Mouse (Mus musculus): ENCODE measurements around the gene Slc28a2. TPM values are rescaled to one million over a fixed set of nuclear protein-coding genes. Genes with fewer than 3 reads are reported as not detected.
"Not testable (repeated sequence)": the region's sequence is repeated elsewhere in the genome, so short reads cannot be mapped to it uniquely, and the experiment has no call there.

The Slc28a2 gene
- polyA plus RNA-seq, 1 experiment from 2014 or later, result 0.26 TPM

DNA sequence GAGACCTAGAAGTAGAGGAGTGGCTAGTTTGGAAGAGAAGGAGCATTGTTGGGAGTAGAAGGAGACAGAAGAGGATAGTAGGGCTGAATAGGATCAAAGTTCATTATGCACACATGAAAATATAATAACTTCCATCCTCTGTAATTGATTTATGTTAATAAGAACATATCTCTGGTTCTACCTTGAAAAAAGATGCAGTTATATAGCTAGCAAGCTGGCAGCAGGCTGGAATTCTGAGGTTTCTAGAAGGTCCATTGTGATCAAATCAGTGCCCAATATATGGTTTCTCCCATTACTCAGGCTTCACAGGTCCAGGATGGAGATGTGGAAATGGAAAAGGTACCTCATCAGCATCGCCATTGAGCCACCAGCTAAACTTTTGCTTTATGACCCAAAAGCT, 58.4 kb downstream of the Slc28a2 start, which contains the start of gene Gm14085:
TSS of gene Gm14085 (plus strand) at position 301 of the 400 bp plus-strand sequence.
- no peak within 1 kb of the TSS for H3K4me2 ChIP-seq
- no peaks in the 10 kb centered on the region for H3K36me3 ChIP-seq (ENCODE audit: insufficient read depth)
- H3K27ac ChIP-seq (ENCODE audit: low read depth), result no peak within 1 kb of the TSS
- no peak within 1 kb of the TSS for H3K4me3 ChIP-seq (ENCODE audit: low read depth, low read length)
- no peaks in the 10 kb centered on the region for H3K4me1 ChIP-seq (ENCODE audit: insufficient read depth)
- no peaks in the 10 kb centered on the region for H3K27me3 ChIP-seq (ENCODE audit: insufficient read depth, low read length)
- DNase-seq (no peak), ATAC-seq (ENCODE audit: insufficient read depth) (no peak)
- H3K9me3 ChIP-seq (ENCODE audit: low read depth, low read length), result no peaks in the 10 kb centered on the region
- no peak within 1 kb of the TSS for H3K9ac ChIP-seq
- no peak for TF ChIP-seq CTCF (IDR thresholded peaks at IDR 0.05; ENCODE audit: low read depth)
- 76% methylated on average over 1 of the region's 1 CpGs for WGBS

DNA sequence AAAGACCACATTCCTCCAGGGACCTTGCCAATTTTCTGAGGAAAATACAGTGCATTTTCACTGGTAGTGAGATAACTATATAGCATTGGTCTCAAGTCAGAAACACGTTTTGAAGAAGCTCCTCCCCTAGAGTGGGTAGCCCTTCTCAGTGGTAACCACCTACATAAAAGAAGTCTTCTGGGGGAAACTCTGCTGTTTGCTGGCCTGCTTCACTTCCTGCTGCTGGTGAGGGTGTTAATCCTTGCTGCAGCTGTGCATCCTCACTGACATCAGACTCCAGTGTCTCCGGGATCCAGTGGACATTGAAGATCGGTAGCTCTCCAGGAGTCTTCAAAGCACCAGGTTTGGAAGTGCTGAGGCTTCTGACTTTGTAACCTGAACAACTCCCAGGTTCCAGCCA, 59.4 kb downstream of the Slc28a2 start:
- H3K27ac ChIP-seq (ENCODE audit: low read depth); H3K9ac ChIP-seq; H3K27me3 ChIP-seq (ENCODE audit: insufficient read depth, low read length); ATAC-seq (ENCODE audit: insufficient read depth); H3K4me3 ChIP-seq (ENCODE audit: low read depth, low read length); H3K9me3 ChIP-seq (ENCODE audit: low read depth, low read length); H3K4me1 ChIP-seq (ENCODE audit: insufficient read depth); H3K4me2 ChIP-seq; DNase-seq; H3K36me3 ChIP-seq (ENCODE audit: insufficient read depth): not testable (repeated sequence)
- 22% methylated on average over 1 of the region's 3 CpGs for WGBS

DNA sequence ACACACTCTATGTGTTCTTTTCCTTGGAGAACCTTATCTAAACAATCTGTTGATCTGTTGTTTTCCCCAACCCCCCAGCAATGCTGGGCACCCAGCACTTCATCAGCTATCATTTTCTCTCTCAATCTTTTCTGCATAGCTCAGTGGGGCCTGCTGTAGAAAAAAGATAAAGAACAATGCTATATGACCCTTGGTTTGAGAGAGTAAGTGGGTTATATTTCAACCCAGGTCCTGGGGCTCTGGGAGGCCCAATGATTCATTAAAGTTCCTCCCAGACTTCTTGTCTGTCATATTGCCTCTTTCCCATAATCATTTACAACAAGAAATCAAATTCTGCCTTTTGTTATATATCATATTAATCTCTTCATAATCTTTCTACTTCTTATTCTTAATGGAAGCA, 59.8 kb downstream of the Slc28a2 start:
- H3K4me1 ChIP-seq (ENCODE audit: insufficient read depth); H3K36me3 ChIP-seq (ENCODE audit: insufficient read depth); H3K9ac ChIP-seq; H3K4me3 ChIP-seq (ENCODE audit: low read depth, low read length); ATAC-seq (ENCODE audit: insufficient read depth); H3K4me2 ChIP-seq; DNase-seq; H3K27ac ChIP-seq (ENCODE audit: low read depth); H3K27me3 ChIP-seq (ENCODE audit: insufficient read depth, low read length); H3K9me3 ChIP-seq (ENCODE audit: low read depth, low read length): not testable (repeated sequence)

DNA sequence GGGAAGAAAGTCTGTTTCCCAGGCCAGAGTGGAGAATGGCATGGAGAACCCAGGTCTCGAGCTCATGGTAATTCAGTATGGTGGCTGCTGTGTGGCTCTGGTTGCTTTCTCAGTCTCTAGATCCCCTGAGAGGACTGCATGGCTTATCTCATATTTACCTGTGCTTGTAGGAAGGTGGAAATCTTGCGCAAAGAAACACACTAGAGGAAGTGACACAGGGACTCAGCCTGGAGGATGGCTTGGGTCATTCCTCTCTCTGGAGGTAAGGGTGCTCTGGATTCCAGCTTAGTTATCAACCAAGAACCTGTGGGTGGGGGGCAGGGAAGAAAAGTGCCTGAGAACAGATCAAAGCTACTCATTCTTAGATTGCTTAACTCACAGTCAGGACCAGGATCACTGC, 60.4 kb downstream of the Slc28a2 start:
- H3K27ac ChIP-seq (ENCODE audit: low read depth), result no peak overlapping the region
- no peak for ATAC-seq (ENCODE audit: insufficient read depth)
- H3K36me3 ChIP-seq (ENCODE audit: insufficient read depth), result no peaks in the 10 kb centered on the region
- no peaks in the 10 kb centered on the region for H3K27me3 ChIP-seq (ENCODE audit: insufficient read depth, low read length)
- no peak overlapping the region for H3K4me2 ChIP-seq
- no peaks in the 10 kb centered on the region for H3K4me1 ChIP-seq (ENCODE audit: insufficient read depth)
- no peak for TF ChIP-seq CTCF (IDR thresholded peaks at IDR 0.05; ENCODE audit: low read depth)
- no peak for DNase-seq
- H3K9me3 ChIP-seq (ENCODE audit: low read depth, low read length), result no peaks in the 10 kb centered on the region
- no peak overlapping the region for H3K9ac ChIP-seq
- 51% methylated on average over 2 of the region's 2 CpGs for WGBS
- H3K4me3 ChIP-seq (ENCODE audit: low read depth, low read length), result no peak overlapping the region

Other genes with a start within 250 kb of the Slc28a2 start
- not detected in 2 replicates for gene Patl2, start 240.3 kb upstream of the Slc28a2 start, polyA plus RNA-seq (2014; fragmentation: Nextera tagmentation; extraction: Ambion mirVana)
- gene Terb2, start 240.2 kb upstream of the Slc28a2 start, polyA plus RNA-seq (2014; fragmentation: Nextera tagmentation; extraction: Ambion mirVana), result not detected in 2 replicates
- gene Sord, start 191.7 kb upstream of the Slc28a2 start, polyA plus RNA-seq (2014; fragmentation: Nextera tagmentation; extraction: Ambion mirVana), result 16.0 and 16.2 TPM in 2 replicates
- 0.07 TPM in 1 of 2 replicates, not detected in the other for gene Duox2, start 128.0 kb upstream of the Slc28a2 start, polyA plus RNA-seq (2014; fragmentation: Nextera tagmentation; extraction: Ambion mirVana)
- 0.11 TPM in 1 of 2 replicates, not detected in the other for gene Duoxa2, start 127.6 kb upstream of the Slc28a2 start, polyA plus RNA-seq (2014; fragmentation: Nextera tagmentation; extraction: Ambion mirVana)
- gene Duoxa1, start 112.7 kb upstream of the Slc28a2 start, polyA plus RNA-seq (2014; fragmentation: Nextera tagmentation; extraction: Ambion mirVana), result not detected in 2 replicates
- not detected in 2 replicates for gene Duox1, start 110.8 kb upstream of the Slc28a2 start, polyA plus RNA-seq (2014; fragmentation: Nextera tagmentation; extraction: Ambion mirVana)
- gene Shf, start 57.3 kb upstream of the Slc28a2 start, polyA plus RNA-seq (2014; fragmentation: Nextera tagmentation; extraction: Ambion mirVana), result 3.7 and 5.1 TPM in 2 replicates
- gene Gm14085, start 58.5 kb downstream of the Slc28a2 start, polyA plus RNA-seq (2014; fragmentation: Nextera tagmentation; extraction: Ambion mirVana), result not detected in 2 replicates
- 6.1 and 6.9 TPM in 2 replicates for gene Gatm, start 184.8 kb downstream of the Slc28a2 start, polyA plus RNA-seq (2014; fragmentation: Nextera tagmentation; extraction: Ambion mirVana)
- gene AA467197, start 210.5 kb downstream of the Slc28a2 start, polyA plus RNA-seq (2014; fragmentation: Nextera tagmentation; extraction: Ambion mirVana), result not detected in 2 replicates